Mouse (Mus musculus) central nervous system, embryonic 18 days (tissue): Measurements from ENCODE around the gene Tdpoz4. TPM values are rescaled to one million over a fixed set of nuclear protein-coding genes. Genes with fewer than 3 reads are reported as not detected.

Experiments
- polyA plus RNA-seq: library from polyadenylated mRNA; depleted of rRNA; stranded (reverse); fragments of >200 nt; gene quantifications from 2 replicates; pipeline ENCODE4 v1.2.3, GENCODE M21; 2012; rRNA removed

Gene Tdpoz4
- polyA plus RNA-seq = not detected in 2 replicates

DNA sequence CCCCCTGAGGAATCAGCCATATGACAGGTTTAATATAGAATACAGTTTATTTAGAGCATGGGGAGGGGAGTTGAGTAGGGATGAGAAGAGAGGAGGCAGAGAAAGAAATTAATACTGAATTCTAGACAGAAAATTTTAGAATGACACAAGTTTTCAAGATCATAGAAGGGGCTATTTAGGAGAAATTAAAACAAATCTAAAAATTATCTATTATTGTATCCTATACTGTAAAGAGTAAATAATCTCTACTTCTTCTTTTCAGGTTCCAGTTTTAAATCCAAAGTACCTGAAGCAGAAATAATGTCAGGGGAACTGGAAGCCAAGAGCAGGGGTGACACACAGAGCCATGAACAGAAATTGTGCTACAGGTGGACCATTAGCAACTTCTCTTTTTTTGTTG, at the start of gene Tdpoz4:
Tdpoz4 (plus strand) TSS at position 301 of the 400 bp plus-strand sequence.

DNA sequence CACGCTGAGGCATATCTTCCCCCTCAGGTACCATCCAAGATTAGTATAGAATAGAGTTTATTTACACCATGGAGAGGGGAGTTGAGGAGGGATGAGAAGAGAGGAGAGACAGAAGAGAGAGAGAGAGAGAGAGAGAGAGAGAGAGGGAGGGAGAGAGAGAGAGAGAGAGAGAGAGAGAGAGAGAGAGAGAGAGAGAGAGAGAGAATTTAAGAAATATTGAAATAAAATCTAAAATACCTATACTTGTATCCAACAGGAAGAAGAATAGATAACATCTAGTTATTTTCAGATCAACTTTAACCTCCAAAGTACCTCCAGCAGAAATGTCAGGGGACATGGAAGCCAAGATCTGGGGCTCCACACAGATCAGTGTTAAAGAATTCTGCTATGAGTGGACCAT, 23.5 kb upstream of the Tdpoz4 start, which contains the start of gene Gm5773:
Gm5773 (plus strand) TSS at position 301 of the 400 bp plus-strand sequence.

DNA sequence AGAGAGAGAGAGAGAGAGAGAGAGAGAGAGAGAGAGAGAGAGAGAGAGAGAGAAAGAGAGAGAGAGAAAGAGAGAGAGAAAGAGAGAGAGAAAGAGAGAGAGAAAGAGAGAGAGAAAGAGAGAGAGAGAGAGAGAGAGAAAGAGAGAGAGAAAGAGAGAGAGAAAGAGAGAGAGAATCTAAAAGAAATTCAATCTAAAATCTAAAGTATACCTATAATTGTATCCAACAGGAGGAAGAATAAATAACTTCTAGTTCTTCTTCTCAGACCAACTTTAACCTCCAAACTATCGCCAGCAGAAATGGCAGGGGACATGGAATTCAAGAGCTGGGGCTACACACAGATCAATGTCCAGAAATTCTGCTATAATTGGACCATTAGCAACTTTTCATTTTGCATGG, 29.5 kb downstream of the Tdpoz4 start, which contains the start of gene Tdpoz3:
Tdpoz3 (plus strand) TSS at position 301 of the 400 bp plus-strand sequence.

Other genes starting within 250 kb of the Tdpoz4 start
- 123 and 162 TPM in 2 replicates for gene S100a10, start 241.3 kb upstream of the Tdpoz4 start, polyA plus RNA-seq
- gene Tdpoz2, start 143.7 kb upstream of the Tdpoz4 start, polyA plus RNA-seq = not detected in 2 replicates
- gene Tdpoz1, start 120.1 kb upstream of the Tdpoz4 start, polyA plus RNA-seq = not detected in 2 replicates
- not detected in 2 replicates for gene Gm37596, start 103.3 kb upstream of the Tdpoz4 start, polyA plus RNA-seq
- gene Gm5773, start 23.4 kb upstream of the Tdpoz4 start, polyA plus RNA-seq = not detected in 2 replicates
- gene Tdpoz3, start 29.6 kb downstream of the Tdpoz4 start, polyA plus RNA-seq = not detected in 2 replicates
- not detected in 2 replicates for gene Gm9117, start 147.1 kb downstream of the Tdpoz4 start, polyA plus RNA-seq
- not detected in 2 replicates for gene Tdpoz5, start 164.9 kb downstream of the Tdpoz4 start, polyA plus RNA-seq